Mouse (Mus musculus) lung, adult 2 months (tissue): Measurements from ENCODE around the gene Pir. TPM values are rescaled to one million over a fixed set of nuclear protein-coding genes. Genes with fewer than 3 reads are reported as not detected.
A peak's percentile ranks its signal among the peaks of the same experiment; 100 is the strongest.

ENCODE experiments used
- DNase-seq: peaks from one replicate; pipeline ENCODE4 v3.0.0; 2022
- H3K4me1 ChIP-seq: fragments of 200-500 bp; 2 replicates; pipeline ENCODE4 v1.6.1; 2011; ENCODE audit warnings: low read length; ENCODE audit not compliant: control insufficient read depth, insufficient read depth
- H3K4me3 ChIP-seq: fragments of 200-500 bp; replicated peaks from 2 replicates; pipeline ENCODE3; 2011; ENCODE audit warnings: low read depth, mild to moderate bottlenecking, control low read depth, low read length; ENCODE audit errors: extremely low read depth
- CTCF ChIP-seq: fragments of 200-500 bp; IDR thresholded peaks from 2 replicates; pipeline ENCODE4 v1.5.1; 2011; ENCODE audit warnings: mild to moderate bottlenecking, low read length, control low read depth; ENCODE audit not compliant: insufficient read depth
- POLR2A ChIP-seq: fragments of 200-500 bp; IDR thresholded peaks from 2 replicates; pipeline ENCODE4 v1.6.1; 2011; ENCODE audit warnings: low read depth, mild to moderate bottlenecking, control low read depth, low read length, borderline replicate concordance; ENCODE audit errors: extremely low read depth
- WGBS: fragments of 180-500 bp; shearing (Covaris S2); methylation state at CpG from one replicate; pipeline ENCODE4 v1.1.7; 2018; 5-methylcytosine and 5-hydroxymethylcytosine counted together
- polyA plus RNA-seq: library from polyadenylated mRNA; depleted of rRNA; stranded (reverse); fragments of >200 nt; gene quantifications from 2 replicates; pipeline ENCODE4 v1.2.3, GENCODE M21; 2012; rRNA removed

Gene Pir
- polyA plus RNA-seq = 11.1 and 11.9 TPM in 2 replicates

DNA sequence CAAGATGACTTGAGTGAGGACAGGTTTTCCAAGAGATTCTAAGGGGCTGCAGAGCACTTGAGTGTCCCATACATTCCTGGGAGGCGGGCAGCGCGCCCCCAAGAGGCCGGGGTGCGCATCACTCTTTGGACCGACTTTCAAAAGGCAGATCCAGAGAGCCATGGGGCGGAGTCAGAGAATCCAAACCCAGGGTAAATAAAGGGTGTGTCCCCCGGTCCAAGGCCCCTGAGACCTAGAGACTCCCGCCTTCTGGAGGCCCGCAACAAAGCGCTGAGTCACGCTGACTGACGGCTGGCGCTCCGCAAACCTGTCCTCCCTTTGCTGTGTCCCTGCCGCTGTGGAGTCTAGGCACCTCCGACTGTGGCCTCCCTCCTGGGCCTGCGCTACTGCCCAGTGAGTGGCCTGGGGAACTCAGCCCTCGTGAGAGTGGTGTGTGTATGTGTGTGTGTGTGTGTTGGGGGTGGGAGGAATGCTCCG is at the start of gene Pir:
Pir (plus strand) TSS at position 87 of the 477 bp plus-strand sequence.
- DNase-seq = peak; percentile 53
- WGBS = 23% methylated on average over 20 of the region's 20 CpGs
- peak; percentile 71; the same call in 1 of the 2 replicates for TF ChIP-seq POLR2A
- 0 out of 2 replicates have a peak, but pooled peaks have one; percentile 14 for TF ChIP-seq CTCF
- no peaks in the 10 kb centered on the region; the same call in 1 of the 2 replicates for H3K4me1 ChIP-seq
- H3K4me3 ChIP-seq = peak within 1 kb of the TSS; percentile 58

DNA sequence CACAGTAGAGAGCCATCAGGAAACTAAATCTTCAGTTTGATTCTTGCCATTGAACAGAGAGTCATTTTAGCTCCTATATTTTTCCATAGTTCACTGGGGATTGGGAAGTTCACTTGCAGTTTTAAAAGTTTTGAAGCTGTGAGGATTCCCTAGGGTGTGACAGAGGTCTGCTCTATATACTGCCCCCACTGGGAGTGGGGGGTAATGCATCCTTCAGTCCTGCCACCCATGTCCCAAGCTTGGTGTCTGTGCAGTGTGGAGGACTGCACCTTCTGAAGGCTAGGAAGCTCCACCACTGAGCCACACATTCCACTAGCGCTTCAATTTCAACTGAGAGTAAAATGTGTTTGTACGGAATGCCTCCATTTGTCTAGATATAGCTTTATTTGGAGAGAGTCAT is 47.2 kb upstream of the Pir start:
- TF ChIP-seq POLR2A (no peak), CTCF (peak; percentile 65)
- Histone ChIP-seq H3K4me1 (no peaks in the 10 kb centered on the region), H3K4me3 (no peak overlapping the region)
- 60% methylated on average over 2 of the region's 2 CpGs for WGBS
- no peak for DNase-seq

DNA sequence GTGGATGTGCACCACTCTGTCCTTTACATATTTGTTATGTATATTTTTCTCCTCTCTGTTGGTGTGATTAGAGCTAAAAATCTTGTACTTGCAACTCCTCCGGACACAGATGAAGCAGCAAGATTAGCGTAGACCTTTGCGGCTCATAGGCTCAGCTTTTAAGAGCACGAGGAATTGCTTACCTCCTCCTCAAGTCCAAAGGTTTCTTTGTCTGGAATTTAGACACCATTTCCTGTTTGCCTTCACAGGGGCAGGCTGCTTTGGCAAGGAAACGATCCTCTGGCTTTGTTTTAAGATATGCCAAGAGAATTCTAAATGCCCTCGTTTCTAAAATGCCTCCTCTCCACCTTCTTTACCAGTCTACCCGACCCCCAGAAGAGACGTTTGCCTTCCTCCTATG is 35.8 kb upstream of the Pir start:
- no peaks in the 10 kb centered on the region for H3K4me1 ChIP-seq
- no peak overlapping the region for H3K4me3 ChIP-seq
- DNase-seq = no peak
- WGBS = 42% methylated on average over 8 of the region's 8 CpGs
- no peak for TF ChIP-seq CTCF
- no peak for TF ChIP-seq POLR2A

DNA sequence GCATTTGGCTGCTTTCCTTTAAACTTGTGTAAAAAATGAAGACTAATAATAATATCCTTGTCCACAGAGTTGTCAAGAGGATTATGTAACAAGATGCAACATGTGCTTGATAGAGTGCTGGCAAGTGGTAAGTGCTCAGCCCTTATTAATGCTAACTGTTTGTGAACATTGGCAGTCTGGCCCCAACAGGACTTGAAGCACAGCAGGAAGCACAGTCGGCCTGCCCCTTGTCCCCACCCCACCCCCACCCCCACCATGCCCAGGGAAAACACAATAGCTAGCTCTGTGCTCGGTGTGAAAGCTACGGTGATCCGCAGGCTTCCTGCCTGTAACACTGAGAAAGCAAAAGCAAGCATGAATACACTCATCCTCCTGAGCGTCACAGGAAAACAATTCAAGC is 23.5 kb upstream of the Pir start:
- DNase-seq = no peak

DNA sequence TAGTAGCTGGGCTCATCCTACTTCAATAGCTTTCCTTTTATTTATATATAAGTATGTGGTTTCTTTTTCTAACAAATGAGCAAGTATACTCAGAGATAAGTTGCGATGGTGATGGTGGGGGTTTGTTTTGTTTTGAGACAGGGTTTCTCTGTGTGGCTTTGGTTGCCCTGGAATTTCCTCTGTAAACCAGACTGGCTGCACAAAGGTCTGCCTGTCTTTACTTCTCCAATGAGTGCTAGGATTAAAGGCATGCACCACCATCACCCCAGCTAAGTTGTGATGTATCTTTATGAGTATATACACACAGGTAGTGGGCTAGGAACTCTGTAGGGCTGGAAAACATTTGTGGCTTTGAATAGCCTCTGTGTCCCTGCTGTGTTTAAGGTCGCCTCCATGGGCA is 22.4 kb upstream of the Pir start:
- WGBS = 55% methylated on average over 2 of the region's 2 CpGs
- TF ChIP-seq POLR2A (no peak), CTCF (no peak)
- no peak overlapping the region for H3K4me3 ChIP-seq
- DNase-seq = no peak
- H3K4me1 ChIP-seq = no peaks in the 10 kb centered on the region; the same call in 1 of the 2 replicates

More for the DNA sequence above, 23.5 kb upstream of the Pir start:
- no peak for TF ChIP-seq POLR2A
- no peak for TF ChIP-seq CTCF
- H3K4me3 ChIP-seq = no peak overlapping the region
- H3K4me1 ChIP-seq = no peaks in the 10 kb centered on the region; the same call in 1 of the 2 replicates
- 34% methylated on average over 5 of the region's 5 CpGs for WGBS

DNA sequence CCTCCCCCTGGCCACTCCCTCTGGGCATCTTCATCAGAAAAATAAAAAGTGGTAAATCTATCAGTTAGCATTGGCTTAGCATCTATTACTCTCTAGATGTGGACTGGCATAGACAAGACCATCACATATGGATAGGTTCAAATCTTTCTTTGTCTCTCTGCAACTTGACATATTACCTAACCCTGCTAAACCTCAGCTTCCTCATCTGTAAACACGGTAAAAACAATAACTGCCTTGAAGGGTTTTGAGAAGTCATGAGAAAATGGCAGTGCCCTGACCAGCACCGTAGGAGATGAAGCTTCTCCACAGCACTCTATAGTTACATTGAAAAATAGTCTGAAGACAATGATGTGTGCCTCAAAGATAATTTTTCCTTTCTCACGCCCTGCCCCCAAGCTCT is 12.6 kb upstream of the Pir start:
- H3K4me1 ChIP-seq = peaks cover 4% of the 10 kb centered on the region
- DNase-seq = no peak
- H3K4me3 ChIP-seq = no peak overlapping the region
- TF ChIP-seq CTCF = no peak
- TF ChIP-seq POLR2A = no peak
- WGBS = 65% methylated on average over 3 of the region's 3 CpGs

DNA sequence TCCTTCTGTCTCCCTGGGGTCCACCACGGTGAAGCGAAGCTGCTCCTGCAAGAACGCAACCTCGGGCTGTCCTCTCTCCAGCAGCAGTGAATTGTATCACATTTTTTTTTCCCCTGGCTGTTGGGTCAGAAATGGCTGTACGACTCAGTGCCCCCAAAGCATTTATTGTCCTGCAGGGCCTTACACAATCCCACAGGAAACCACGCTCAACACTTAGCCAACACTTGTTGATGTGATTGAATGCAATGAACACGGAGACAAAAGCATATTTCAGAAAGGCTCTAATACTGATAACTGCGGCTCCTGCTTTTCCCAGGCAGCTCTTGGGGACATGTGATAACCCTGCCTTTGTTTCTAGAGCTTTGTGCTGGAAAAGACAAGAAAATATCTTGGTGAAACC is 11.1 kb upstream of the Pir start, which contains the start of gene Bmx:
Bmx (minus strand) TSS at position 137 of the 400 bp plus-strand sequence.
- WGBS = 60% methylated on average over 8 of the region's 8 CpGs
- no peak for DNase-seq
- Histone ChIP-seq H3K4me3 (no peak within 1 kb of the TSS), H3K4me1 (peaks cover 4% of the 10 kb centered on the region)
- TF ChIP-seq POLR2A = no peak
- TF ChIP-seq CTCF = no peak

DNA sequence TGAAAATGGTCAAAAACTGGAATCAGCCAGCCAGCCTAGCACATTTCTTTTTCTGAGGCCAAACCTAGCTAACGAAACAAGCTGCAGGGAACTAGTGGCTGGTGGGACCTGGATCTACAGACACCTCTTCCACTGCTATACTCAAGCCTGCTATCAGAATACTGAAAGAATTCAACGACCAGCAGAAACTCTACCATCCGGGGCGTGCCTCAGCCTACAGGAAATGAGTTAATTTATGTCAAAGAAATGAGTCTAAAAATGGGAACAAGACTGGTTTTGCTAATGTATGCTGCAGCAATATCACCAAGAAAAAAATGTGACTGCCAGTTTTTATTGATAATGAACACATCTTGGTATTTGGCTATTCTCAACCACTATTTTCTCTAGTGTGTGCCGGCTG is 10.5 kb upstream of the Pir start:
- WGBS = 66% methylated on average over 5 of the region's 5 CpGs

DNA sequence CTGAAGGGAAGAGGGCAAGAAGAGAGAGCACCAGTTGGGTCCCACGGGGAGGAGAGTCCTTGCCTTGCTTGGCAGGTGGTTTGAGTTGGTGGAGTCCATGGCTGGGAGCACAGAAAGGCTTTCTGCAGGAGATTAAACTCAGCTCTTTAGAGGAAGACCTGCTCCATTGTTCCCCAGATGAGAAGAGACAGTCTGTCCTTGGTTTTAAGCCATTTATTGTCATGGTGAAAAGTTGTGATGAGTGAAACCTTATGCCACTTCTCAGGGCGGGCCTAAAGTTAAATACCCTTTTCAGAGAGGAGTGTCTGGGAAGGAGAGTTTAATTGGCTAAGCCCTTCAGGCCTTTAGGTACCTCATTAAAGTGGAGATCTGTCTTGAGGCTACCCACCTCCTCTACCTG is 6.9 kb upstream of the Pir start:
- no peak for DNase-seq
- Histone ChIP-seq H3K4me3 (no peak overlapping the region), H3K4me1 (no peaks in the 10 kb centered on the region; the same call in 1 of the 2 replicates)
- TF ChIP-seq POLR2A = no peak
- TF ChIP-seq CTCF = no peak
- WGBS = 67% methylated on average over 2 of the region's 2 CpGs

More for the DNA sequence above, 10.5 kb upstream of the Pir start:
- Histone ChIP-seq H3K4me1 (peaks cover 4% of the 10 kb centered on the region), H3K4me3 (no peak overlapping the region)
- TF ChIP-seq CTCF (no peak), POLR2A (no peak)
- DNase-seq = no peak

DNA sequence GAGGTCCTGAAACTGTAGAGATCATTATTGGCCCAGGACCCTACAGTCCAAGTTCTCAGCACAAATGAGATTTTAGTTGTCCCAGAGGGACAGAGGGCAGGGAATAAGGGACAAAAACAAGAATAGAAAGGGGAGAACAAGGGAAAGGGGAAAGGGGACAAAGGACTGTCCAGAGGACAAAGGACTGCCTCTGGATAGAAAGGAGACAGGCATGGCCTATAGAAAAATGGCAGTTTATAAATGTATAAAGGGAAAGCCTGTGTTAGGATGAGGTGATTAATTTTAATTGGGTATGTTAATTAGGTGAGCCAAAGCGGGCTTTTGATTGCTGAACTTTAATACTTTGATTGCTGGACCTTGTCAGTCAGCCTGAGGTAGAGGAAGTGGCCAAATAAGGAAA is 4.3 kb upstream of the Pir start:
- DNase-seq = no peak
- H3K4me3 ChIP-seq = no peak overlapping the region
- WGBS = 56% methylated on average over 1 of the region's 1 CpGs
- TF ChIP-seq CTCF = no peak
- no peaks in the 10 kb centered on the region for H3K4me1 ChIP-seq
